8 mouse cellular contexts compared by ENCODE assay signal in genomic region chr4:114986211-114986590, GRCm38 (mm10). TPM values are rescaled to one million over a fixed set of nuclear protein-coding genes. Genes with fewer than 3 reads are reported as not detected.
DNase-seq lines count a peak whose midpoint lies in the region; ATAC-seq and TF ChIP-seq lines count a peak whose summit lies in the region.

No protein-coding gene starts in this region.

- peaks cover 12% of the 10 kb centered on the region for H3K36me3 ChIP-seq in heart, adult 2 months (ENCODE audit: control insufficient read depth, insufficient read depth, low read length)
- no peaks in the 10 kb centered on the region for H3K36me3 ChIP-seq in C2C12 (ENCODE audit: control insufficient read depth, insufficient read depth)
- H3K36me3 ChIP-seq in erythroblast, embryonic 14.5 days (ENCODE audit: control insufficient read depth): peaks cover 9% of the 10 kb centered on the region
- no peaks in the 10 kb centered on the region for H3K36me3 ChIP-seq in limb, embryonic 13.5 days
- no peaks in the 10 kb centered on the region for H3K36me3 ChIP-seq in neural tube, embryonic 15.5 days

- H3K4me3 ChIP-seq in heart, adult 2 months: peak overlapping the region; percentile 70
- peak overlapping the region; percentile 55 for H3K4me3 ChIP-seq in C2C12 (ENCODE audit: insufficient read depth, poor library complexity, severe bottlenecking)
- peak overlapping the region; percentile 95 for H3K4me3 ChIP-seq in erythroblast, embryonic 14.5 days (replicated peaks)
- H3K4me3 ChIP-seq in limb, embryonic 13.5 days: peak overlapping the region; percentile 86
- peak overlapping the region; percentile 93 for H3K4me3 ChIP-seq in neural tube, embryonic 15.5 days (replicated peaks)

- H3K4me2 ChIP-seq in limb, embryonic 13.5 days (replicated peaks): peak overlapping the region; percentile 82
- peak overlapping the region; percentile 72 for H3K4me2 ChIP-seq in neural tube, embryonic 15.5 days

- peaks cover 5% of the 10 kb centered on the region for H3K4me1 ChIP-seq in heart, adult 2 months (ENCODE audit: control insufficient read depth, insufficient read depth, low read length)
- peaks cover 34% of the 10 kb centered on the region for H3K4me1 ChIP-seq in erythroblast, embryonic 14.5 days (ENCODE audit: control insufficient read depth)
- peaks cover 12% of the 10 kb centered on the region; the same call in 1 of the 2 replicates for H3K4me1 ChIP-seq in limb, embryonic 13.5 days
- H3K4me1 ChIP-seq in neural tube, embryonic 15.5 days: peaks cover 25% of the 10 kb centered on the region

- H3K79me2 ChIP-seq in heart, adult 2 months (replicated peaks; ENCODE audit: control insufficient read depth, insufficient read depth, low read length): peaks cover 2% of the 10 kb centered on the region; the same call in 1 of the 2 replicates
- peaks cover 52% of the 10 kb centered on the region for H3K79me2 ChIP-seq in C2C12 (ENCODE audit: control insufficient read depth, insufficient read depth)

- ATAC-seq in limb, embryonic 13.5 days (ENCODE audit: low FRiP score, low read depth): peak; percentile 60
- ATAC-seq in neural tube, embryonic 15.5 days (ENCODE audit: low FRiP score): peak; percentile 51

- under 1% methylated on average over 8 of the region's 8 CpGs for WGBS in heart, adult 2 months
- WGBS in limb, embryonic 13.5 days: under 1% methylated on average over 8 of the region's 8 CpGs
- 2% methylated on average over 8 of the region's 8 CpGs for WGBS in neural tube, embryonic 15.5 days

- H3K79me3 ChIP-seq in C2C12 (ENCODE audit: low read depth): peaks cover 49% of the 10 kb centered on the region

- intact Hi-C loops in heart, adult 2 months (cut with DNase I): loop anchor here (5.0 kb wide), 1 partner anchor 79 kb away; the partner anchor contains the start of gene Foxd2

- H3K9me3 ChIP-seq in erythroblast, embryonic 14.5 days (ENCODE audit: control insufficient read depth, low read length): no peaks in the 10 kb centered on the region
- H3K9me3 ChIP-seq in limb, embryonic 13.5 days: no peaks in the 10 kb centered on the region
- H3K9me3 ChIP-seq in neural tube, embryonic 15.5 days (replicated peaks): no peaks in the 10 kb centered on the region

- peak overlapping the region; percentile 99 for H3K9ac ChIP-seq in heart, adult 2 months (ENCODE audit: low read depth, low read length)
- H3K9ac ChIP-seq in limb, embryonic 13.5 days: peak overlapping the region; percentile 89
- peak overlapping the region; percentile 97 for H3K9ac ChIP-seq in neural tube, embryonic 15.5 days (replicated peaks)

- TF ChIP-seq POLR2A in heart, adult 2 months (IDR thresholded peaks at IDR 0.05; ENCODE audit: insufficient read depth, low read depth, low read length): no peak

- H3ac ChIP-seq in C2C12 (ENCODE audit: control insufficient read depth, insufficient read length, low read depth): peak overlapping the region; percentile 95

- no peak for DNase-seq in heart, adult 2 months
- DNase-seq in heart, adult 11 months: no peak
- DNase-seq in frontal cortex, postnatal 14 days (ENCODE audit: low spot score in 2 of 2): no peak
- no peak for DNase-seq in layer of hippocampus, adult 11-12 months (ENCODE audit: low spot score)

- H3K27me3 ChIP-seq in heart, adult 2 months (ENCODE audit: control insufficient read depth, insufficient read depth, low read length): no peaks in the 10 kb centered on the region
- H3K27me3 ChIP-seq in C2C12 (ENCODE audit: control insufficient read depth, insufficient read depth, insufficient read length): no peaks in the 10 kb centered on the region
- H3K27me3 ChIP-seq in erythroblast, embryonic 14.5 days (ENCODE audit: control insufficient read depth): no peaks in the 10 kb centered on the region
- 0 out of 2 replicates have a peak, but pooled peaks cover 4% of the 10 kb centered on the region for H3K27me3 ChIP-seq in limb, embryonic 13.5 days
- 0 out of 2 replicates have a peak, but pooled peaks cover 3% of the 10 kb centered on the region for H3K27me3 ChIP-seq in neural tube, embryonic 15.5 days (replicated peaks)

- no peak for TF ChIP-seq CTCF in heart, adult 2 months (IDR thresholded peaks at IDR 0.05)
- TF ChIP-seq CTCF in C2C12 (IDR thresholded peaks at IDR 0.05; ENCODE audit: control insufficient read depth, insufficient read depth, insufficient read length): no peak

- peak overlapping the region; percentile 98 for H3K27ac ChIP-seq in heart, adult 2 months
- H3K27ac ChIP-seq in limb, embryonic 13.5 days: peak overlapping the region; percentile 99
- H3K27ac ChIP-seq in neural tube, embryonic 15.5 days (replicated peaks): peak overlapping the region; percentile 100

- no peak for TF ChIP-seq EP300 in heart, adult 2 months (IDR thresholded peaks at IDR 0.05; ENCODE audit: insufficient read depth, low read depth, low read length)

TF ChIP-seq in C2C12, 6 proteins besides CTCF, POLR2A, EP300 and RAD21:
- no peak for TF ChIP-seq FOSL1 (IDR thresholded peaks at IDR 0.05; ENCODE audit: insufficient read depth, low read length, poor library complexity, severe bottlenecking)
- TF ChIP-seq USF1 (IDR thresholded peaks at IDR 0.05; ENCODE audit: low read depth): no peak
- TF ChIP-seq CEBPB (IDR thresholded peaks at IDR 0.05; ENCODE audit: low read depth): no peak
- no peak for TF ChIP-seq MAX (IDR thresholded peaks at IDR 0.05)
- TF ChIP-seq MYOG (IDR thresholded peaks at IDR 0.05; ENCODE audit: control insufficient read depth, extremely low read depth, insufficient read length): no peak
- TF ChIP-seq MYOD1 (IDR thresholded peaks at IDR 0.05; ENCODE audit: control insufficient read depth, insufficient read length, low read depth): no peak

RNA-seq across cellular contexts. Expression of gene Cmpk1, which starts 0.8 kb away (rescaled TPM):
- 10 to 100 TPM; 32.2 to 37.2 TPM for total RNA-seq in heart, adult 2 months (2021)
- polyA plus RNA-seq in heart, adult 2 months (2012; rRNA removed): 7.2 and 12.2 TPM in 2 replicates
- polyA plus RNA-seq in C2C12 (2012; fragmentation: generic; extraction: Trizol): 28.6 TPM
- 2.7 and 2.9 TPM in 2 replicates for polyA plus RNA-seq in erythroblast, embryonic 14.5 days (2012)
- polyA plus RNA-seq in limb, embryonic 13.5 days (2015; fragmentation: Nextera tagmentation; extraction: Ambion mirVana): 93.2 and 93.8 TPM in 2 replicates
- polyA plus RNA-seq in neural tube, embryonic 15.5 days (2015; fragmentation: Nextera tagmentation; extraction: Ambion mirVana): 175 and 210 TPM in 2 replicates

RNA-seq across cellular contexts. Expression of gene Stil, which starts 13.8 kb away (rescaled TPM):
- total RNA-seq in heart, adult 2 months (2021): under 1 TPM in 1 of 2 experiments, not detected in 1; 0.36 TPM
- 0.08 and 0.12 TPM in 2 replicates for polyA plus RNA-seq in heart, adult 2 months (2012; rRNA removed)
- polyA plus RNA-seq in C2C12 (2012; fragmentation: generic; extraction: Trizol): 3.5 TPM
- 0.18 and 0.25 TPM in 2 replicates for polyA plus RNA-seq in erythroblast, embryonic 14.5 days (2012)
- polyA plus RNA-seq in limb, embryonic 13.5 days (2015; fragmentation: Nextera tagmentation; extraction: Ambion mirVana): 10.7 and 11.8 TPM in 2 replicates
- polyA plus RNA-seq in neural tube, embryonic 15.5 days (2015; fragmentation: Nextera tagmentation; extraction: Ambion mirVana): 1.1 and 5.5 TPM in 2 replicates
